Mouse (Mus musculus) spleen, adult 2 months (tissue): Measurements from ENCODE around the gene Gm49721.
"Not testable (repeated sequence)": the region's sequence is repeated elsewhere in the genome, so short reads cannot be mapped to it uniquely, and the experiment has no call there.

Source experiments
- CTCF ChIP-seq: fragments of 200-500 bp; IDR thresholded peaks from 2 replicates; pipeline ENCODE4 v1.5.1; 2011; ENCODE audit warnings: mild to moderate bottlenecking, inconsistent platforms; ENCODE audit not compliant: insufficient read depth, insufficient read length, insufficient replicate concordance; ENCODE audit errors: extremely low read depth
- POLR2A ChIP-seq: fragments of 200-500 bp; IDR thresholded peaks from 2 replicates; pipeline ENCODE4 v1.6.1; 2011; ENCODE audit warnings: low read depth, low read length, inconsistent platforms

DNA sequence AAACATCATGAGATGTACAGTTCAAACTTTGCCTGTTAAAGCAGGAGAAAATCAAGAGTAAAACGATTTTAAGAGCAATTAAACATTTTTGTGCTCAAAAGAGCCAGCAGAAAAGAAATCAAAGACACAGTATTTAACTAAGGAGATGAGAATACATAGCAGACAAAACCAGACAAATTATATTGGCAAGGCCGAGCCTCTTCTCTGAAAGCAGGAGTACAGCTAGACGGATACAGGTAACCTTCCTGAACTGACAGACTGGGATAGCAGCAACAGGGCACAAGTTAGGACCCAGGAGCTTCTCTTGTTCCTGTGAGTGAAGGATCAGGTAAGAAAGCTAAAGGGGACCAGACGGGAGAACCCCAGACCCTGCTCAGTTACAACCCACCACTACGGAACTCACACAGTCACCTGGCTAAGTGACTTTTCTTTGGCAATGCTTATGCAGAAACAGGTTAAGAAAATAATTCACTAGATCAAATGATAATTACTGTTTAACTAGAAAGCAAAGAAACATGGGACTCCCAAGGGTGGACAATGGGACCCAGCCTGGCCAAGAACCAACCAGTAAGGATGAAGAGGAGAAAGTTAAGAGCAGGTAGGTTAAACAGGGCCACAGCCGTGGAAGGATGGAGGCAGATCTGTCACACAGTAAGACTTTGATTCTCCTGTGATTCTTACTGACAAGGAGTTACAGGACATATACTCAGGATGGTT lies 19.0 kb upstream of the Gm49721 start:
- not testable (repeated sequence) for TF ChIP-seq POLR2A, CTCF
